Mouse (Mus musculus) heart, adult 2 months (tissue): ENCODE measurements around the gene Olfr1278. TPM values are rescaled to one million over a fixed set of nuclear protein-coding genes. Genes with fewer than 3 reads are reported as not detected.

Experiments used
- DNase-seq, 2 experiments: peaks; one replicate each; pipeline ENCODE4 v3.0.0; 2021
- H3K27ac ChIP-seq: fragments of 200-600 bp; 2 replicates; pipeline ENCODE4 v1.8.1; 2022
- H3K27me3 ChIP-seq: fragments of 200-500 bp; 2 replicates; pipeline ENCODE4 v1.6.1; 2012; ENCODE audit warnings: mild to moderate bottlenecking, low read length, inconsistent platforms, mixed read lengths; ENCODE audit not compliant: control insufficient read depth, insufficient read depth
- H3K36me3 ChIP-seq: fragments of 200-500 bp; 2 replicates; pipeline ENCODE4 v1.6.1; 2012; ENCODE audit warnings: low read length, inconsistent platforms; ENCODE audit not compliant: control insufficient read depth, insufficient read depth
- H3K4me1 ChIP-seq: fragments of 200-500 bp; 2 replicates; pipeline ENCODE4 v1.6.1; 2011; ENCODE audit warnings: low read length; ENCODE audit not compliant: control insufficient read depth, insufficient read depth
- H3K4me3 ChIP-seq: fragments of 200-600 bp; 2 replicates; pipeline ENCODE4 v1.8.1; 2022
- H3K79me2 ChIP-seq: fragments of 200-500 bp; replicated peaks from 2 replicates; pipeline ENCODE4 v1.6.1; 2012; ENCODE audit warnings: mild to moderate bottlenecking, inconsistent platforms, low read length, moderate library complexity, mixed read lengths; ENCODE audit not compliant: control insufficient read depth, insufficient read depth
- H3K9ac ChIP-seq: fragments of 200-500 bp; 2 replicates; pipeline ENCODE4 v1.6.1; 2012; ENCODE audit warnings: low read depth, mild to moderate bottlenecking, control low read depth, inconsistent platforms, low read length, mixed read lengths
- CTCF ChIP-seq: fragments of 200-600 bp; IDR thresholded peaks from 2 replicates; pipeline ENCODE4 v1.8.1; 2022; ENCODE audit warnings: antibody characterized with exemption, mild to moderate bottlenecking, moderate library complexity
- EP300 ChIP-seq: fragments of 200-500 bp; IDR thresholded peaks from 2 replicates; pipeline ENCODE4 v1.6.1; 2011; ENCODE audit warnings: low read depth, low read length, control low read depth; ENCODE audit not compliant: insufficient read depth
- POLR2A ChIP-seq: fragments of 200-500 bp; IDR thresholded peaks from 2 replicates; pipeline ENCODE4 v1.6.1; 2011; ENCODE audit warnings: mild to moderate bottlenecking, low read depth, low read length, control low read depth; ENCODE audit not compliant: insufficient read depth
- WGBS: fragments of 180-500 bp; shearing (Covaris S2); methylation state at CpG from one replicate; pipeline ENCODE4 v1.1.7; 2018; 5-methylcytosine and 5-hydroxymethylcytosine counted together
- intact Hi-C: fragments of 180-260 bp; cut with DNase I; formaldehyde crosslinking; loops from one replicate; pipeline ENCODE4 v1.15.1; 2025
- polyA plus RNA-seq: library from polyadenylated mRNA; depleted of rRNA; stranded (reverse); fragments of >200 nt; gene quantifications from 2 replicates; pipeline ENCODE4 v1.2.3, GENCODE M21; 2012; rRNA removed
- total RNA-seq, 2 experiments: library from RNA; stranded (reverse); gene quantifications; 2 replicates each; pipeline ENCODE4 v1.2.3; 2021

Olfr1278 gene
- total and polyA plus RNA-seq, 3 experiments = not detected

DNA sequence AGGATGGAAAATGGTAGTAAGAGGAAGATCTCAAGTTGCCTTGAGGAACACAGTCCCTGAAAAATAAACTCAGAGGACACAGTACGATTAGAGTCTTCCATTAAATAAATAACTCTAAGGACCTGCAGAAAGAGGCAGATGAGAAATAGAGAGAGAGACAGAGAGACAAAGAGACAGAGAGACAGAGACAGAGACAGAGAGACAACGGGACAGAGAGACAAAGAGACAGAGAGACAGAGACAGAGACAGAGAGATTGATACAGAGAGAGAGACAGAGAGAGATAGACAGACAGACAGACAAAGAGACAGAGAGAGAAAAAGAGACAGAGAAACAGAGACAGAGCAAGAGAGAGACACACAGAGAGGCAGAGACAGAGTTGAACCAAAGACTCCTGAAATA lies 46.0 kb downstream of the Olfr1278 start, which contains the start of gene Olfr1282:
Olfr1282 (minus strand) TSS at position 101 of the 400 bp plus-strand sequence.
- intact Hi-C loops = no loop called here
- no peaks in the 10 kb centered on the region for H3K36me3 ChIP-seq
- no peak within 1 kb of the TSS for H3K27ac ChIP-seq
- TF ChIP-seq EP300 (no peak), POLR2A (no peak), CTCF (no peak)
- H3K4me3 ChIP-seq = no peak within 1 kb of the TSS
- H3K9ac ChIP-seq = no peak within 1 kb of the TSS
- DNase-seq = no peak
- H3K27me3 ChIP-seq = no peaks in the 10 kb centered on the region
- 53% methylated on average over 2 of the region's 2 CpGs for WGBS
- no peaks in the 10 kb centered on the region for H3K79me2 ChIP-seq
- H3K4me1 ChIP-seq = no peaks in the 10 kb centered on the region

Other genes starting within 250 kb of the Olfr1278 start
- gene Gm13941, start 184.2 kb upstream of the Olfr1278 start, total RNA-seq = not detected
- gene Gm13941, start 184.2 kb upstream of the Olfr1278 start, polyA plus RNA-seq = not detected in 2 replicates
- not detected for gene Gm15130, start 137.2 kb upstream of the Olfr1278 start, total RNA-seq
- gene Gm15130, start 137.2 kb upstream of the Olfr1278 start, polyA plus RNA-seq = not detected in 2 replicates
- gene 4930430A15Rik, start 60.5 kb upstream of the Olfr1278 start, total RNA-seq = not detected
- not detected in 2 replicates for gene 4930430A15Rik, start 60.5 kb upstream of the Olfr1278 start, polyA plus RNA-seq
- gene Olfr1275, start 54.9 kb upstream of the Olfr1278 start, total RNA-seq = not detected
- gene Olfr1275, start 54.9 kb upstream of the Olfr1278 start, polyA plus RNA-seq = not detected in 2 replicates
- gene Olfr1276, start 35.6 kb upstream of the Olfr1278 start, total RNA-seq = not detected
- gene Olfr1276, start 35.6 kb upstream of the Olfr1278 start, polyA plus RNA-seq = not detected in 2 replicates
- gene Olfr1277, start 16.0 kb upstream of the Olfr1278 start, total RNA-seq = not detected
- gene Olfr1277, start 16.0 kb upstream of the Olfr1278 start, polyA plus RNA-seq = not detected in 2 replicates
- not detected for gene Olfr1279, start 10.5 kb downstream of the Olfr1278 start, total RNA-seq
- not detected in 2 replicates for gene Olfr1279, start 10.5 kb downstream of the Olfr1278 start, polyA plus RNA-seq
- not detected for gene Olfr1280, start 23.9 kb downstream of the Olfr1278 start, total RNA-seq
- not detected in 2 replicates for gene Olfr1280, start 23.9 kb downstream of the Olfr1278 start, polyA plus RNA-seq
- gene Olfr1281, start 36.4 kb downstream of the Olfr1278 start, total RNA-seq = not detected
- gene Olfr1281, start 36.4 kb downstream of the Olfr1278 start, polyA plus RNA-seq = not detected in 2 replicates
- gene Olfr1282, start 45.9 kb downstream of the Olfr1278 start, total RNA-seq = not detected
- gene Olfr1282, start 45.9 kb downstream of the Olfr1278 start, polyA plus RNA-seq = not detected in 2 replicates
- not detected for gene Olfr1283, start 76.7 kb downstream of the Olfr1278 start, total RNA-seq
- not detected in 2 replicates for gene Olfr1283, start 76.7 kb downstream of the Olfr1278 start, polyA plus RNA-seq
- not detected for gene Olfr1284, start 85.4 kb downstream of the Olfr1278 start, total RNA-seq
- not detected in 2 replicates for gene Olfr1284, start 85.4 kb downstream of the Olfr1278 start, polyA plus RNA-seq
- gene Olfr1286, start 133.0 kb downstream of the Olfr1278 start, total RNA-seq = not detected
- gene Olfr1286, start 133.0 kb downstream of the Olfr1278 start, polyA plus RNA-seq = not detected in 2 replicates
- gene Olfr1287, start 159.0 kb downstream of the Olfr1278 start, total RNA-seq = not detected
- gene Olfr1287, start 159.0 kb downstream of the Olfr1278 start, polyA plus RNA-seq = not detected in 2 replicates
- not detected for gene Olfr1288, start 184.0 kb downstream of the Olfr1278 start, total RNA-seq
- gene Olfr1288, start 184.0 kb downstream of the Olfr1278 start, polyA plus RNA-seq = not detected in 2 replicates
- not detected for gene Olfr1289, start 190.7 kb downstream of the Olfr1278 start, total RNA-seq
- not detected in 2 replicates for gene Olfr1289, start 190.7 kb downstream of the Olfr1278 start, polyA plus RNA-seq
- not detected for gene Olfr1290, start 203.7 kb downstream of the Olfr1278 start, total RNA-seq
- gene Olfr1290, start 203.7 kb downstream of the Olfr1278 start, polyA plus RNA-seq = not detected in 2 replicates
- not detected for gene Olfr1291-ps1, start 207.0 kb downstream of the Olfr1278 start, total RNA-seq
- gene Olfr1291-ps1, start 207.0 kb downstream of the Olfr1278 start, polyA plus RNA-seq = not detected in 2 replicates
- not detected for gene Olfr1293-ps, start 235.1 kb downstream of the Olfr1278 start, total RNA-seq
- not detected in 2 replicates for gene Olfr1293-ps, start 235.1 kb downstream of the Olfr1278 start, polyA plus RNA-seq